Mouse (Mus musculus): ENCODE data around the gene Irs2.

Irs2 gene

DNA sequence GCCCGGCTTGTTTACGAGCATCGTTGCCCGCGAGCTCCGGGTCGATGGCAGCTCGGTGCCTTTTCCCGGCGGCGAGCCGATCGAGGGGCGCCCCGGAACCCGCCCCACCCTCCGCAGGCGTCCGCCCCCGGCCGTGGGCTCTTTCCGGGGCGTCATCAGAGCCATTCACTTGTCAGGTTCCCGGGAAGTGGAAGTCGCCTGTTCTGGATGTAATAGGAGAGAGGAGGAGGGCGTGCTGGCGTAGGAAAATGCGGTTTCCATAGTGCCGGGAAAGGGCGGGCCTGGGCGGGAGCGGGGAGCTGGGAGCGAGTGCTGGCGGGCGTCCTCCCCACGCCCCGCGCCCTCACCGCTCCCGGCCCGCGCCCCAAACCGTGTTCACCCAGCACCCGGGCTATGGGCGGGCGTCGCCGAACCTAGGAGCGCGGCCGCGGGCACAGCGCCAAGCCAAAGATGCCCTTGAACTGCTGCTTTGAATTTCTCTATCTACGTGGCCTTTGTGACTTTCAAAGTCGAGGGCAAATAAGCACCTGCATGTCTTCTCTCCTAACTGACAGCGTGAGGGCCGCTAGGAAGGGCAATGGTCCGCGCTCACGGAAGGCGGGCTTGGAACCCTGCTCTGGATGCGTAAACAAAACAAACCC is 1.3 kb upstream of the Irs2 start:
- DNase-seq (ENCODE audit: low spot score) = no peak

- peak; percentile 94 for DNase-seq (ENCODE audit: low spot score)
Observed at GRCm38 (mm10) chr8:11008842-11009420, 673 bp upstream of the Irs2 start.

DNA sequence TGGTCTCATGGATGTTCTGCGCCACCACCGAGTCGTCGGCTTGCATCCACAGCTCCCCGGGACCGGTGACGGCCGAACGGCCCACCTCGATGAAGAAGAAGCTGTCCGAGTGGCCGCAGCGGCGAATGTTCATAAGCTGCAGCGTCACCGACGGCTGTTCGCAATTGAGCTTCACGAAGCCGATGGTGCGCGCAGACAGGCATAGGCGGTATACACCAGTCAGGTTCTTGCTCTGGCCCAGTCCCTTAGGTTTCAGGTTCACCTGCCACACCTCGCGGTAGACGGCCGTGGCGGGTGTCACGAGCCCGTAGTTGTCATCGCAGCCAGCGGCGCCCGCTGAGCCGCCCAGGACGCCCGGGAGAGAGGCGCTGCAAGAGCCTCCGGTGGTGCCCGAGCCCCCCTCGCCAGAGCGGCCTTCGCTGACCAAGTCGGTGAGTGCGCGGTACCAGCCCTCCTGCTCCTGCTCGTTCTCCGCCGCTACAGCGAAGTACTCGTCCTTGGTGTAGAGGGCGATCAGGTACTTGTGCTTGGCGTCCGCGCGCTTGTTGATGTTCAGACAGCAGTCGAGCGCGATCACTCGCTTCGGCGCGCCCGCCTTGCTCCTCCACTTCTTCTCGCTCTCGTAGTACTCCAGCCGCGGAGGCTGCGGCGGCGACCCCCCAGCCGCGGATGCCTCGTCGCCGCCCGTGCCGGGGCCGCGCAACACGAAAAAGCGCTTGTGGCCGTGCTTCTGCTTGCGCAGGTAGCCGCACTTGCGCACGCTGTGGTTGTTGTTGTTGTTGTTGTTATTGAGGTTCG is 478 bp downstream of the Irs2 start:
- no peak for DNase-seq (ENCODE audit: low spot score)

GRCm38 (mm10) chr8:11007001-11007580 is 1.2 kb downstream of the Irs2 start:
- DNase-seq (ENCODE audit: low spot score) = peak; percentile 77

DNA sequence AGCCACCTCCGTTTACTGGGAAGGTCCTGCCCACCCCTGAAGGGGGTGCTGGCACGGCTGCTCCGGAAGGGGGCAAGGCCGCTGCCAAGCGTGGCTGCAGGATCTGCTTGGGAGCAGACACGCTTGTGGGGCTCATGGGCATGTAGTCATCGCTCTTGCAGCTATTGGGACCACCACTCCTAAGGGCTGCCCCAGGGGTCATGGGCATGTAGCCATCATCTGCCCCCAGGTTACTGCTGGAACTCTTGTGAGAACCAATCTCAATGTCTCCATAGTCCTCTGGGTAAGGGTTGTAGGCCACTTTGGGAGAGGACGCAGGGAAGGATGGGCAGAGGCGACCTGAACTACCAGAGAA is 2.0 kb downstream of the Irs2 start:
- DNase-seq (ENCODE audit: low spot score) = no peak

- no peak for DNase-seq (ENCODE audit: low spot score)
Observed at GRCm38 (mm10) chr8:11005460-11006275, 2.6 kb downstream of the Irs2 start.

GRCm38 (mm10) chr8:11004781-11005459 is 3.3 kb downstream of the Irs2 start:
- DNase-seq (ENCODE audit: low spot score) = no peak

GRCm38 (mm10) chr8:11003917-11004470 is 4.3 kb downstream of the Irs2 start:
- DNase-seq (ENCODE audit: low spot score) = no peak

DNA sequence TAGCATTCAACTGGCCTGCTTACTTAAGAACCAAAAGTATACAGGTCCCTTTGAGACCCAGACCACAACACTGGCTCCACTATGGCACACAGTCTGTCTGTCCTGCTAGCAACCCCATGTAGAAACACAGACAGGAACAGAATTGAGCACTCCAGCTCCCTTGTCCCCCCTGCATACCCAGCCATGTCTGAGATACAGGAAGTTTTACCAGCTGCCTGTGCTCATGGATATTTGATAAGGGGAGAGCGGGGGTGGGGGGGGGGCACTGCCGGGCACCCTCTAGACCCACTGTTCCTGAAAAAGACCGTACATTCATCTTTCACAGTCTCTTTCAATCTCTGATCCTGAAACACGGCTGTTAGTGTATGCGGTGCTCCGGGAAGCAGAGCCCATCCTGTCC is 5.0 kb downstream of the Irs2 start:
- DNase-seq (ENCODE audit: low spot score) = no peak

- DNase-seq (ENCODE audit: low spot score) = no peak
Observed at GRCm38 (mm10) chr8:11002816-11003215, 5.4 kb downstream of the Irs2 start.

GRCm38 (mm10) chr8:11001062-11001549 is 7.2 kb downstream of the Irs2 start:
- DNase-seq (ENCODE audit: low spot score) = no peak

GRCm38 (mm10) chr8:10999538-10999937 is 8.7 kb downstream of the Irs2 start:
- DNase-seq (ENCODE audit: low spot score) = no peak

- DNase-seq (ENCODE audit: low spot score) = no peak
Observed at GRCm38 (mm10) chr8:10996247-10996646, 12.0 kb downstream of the Irs2 start.

- DNase-seq (ENCODE audit: low spot score) = no peak
Observed at GRCm38 (mm10) chr8:10995756-10996155, 12.5 kb downstream of the Irs2 start.

DNA sequence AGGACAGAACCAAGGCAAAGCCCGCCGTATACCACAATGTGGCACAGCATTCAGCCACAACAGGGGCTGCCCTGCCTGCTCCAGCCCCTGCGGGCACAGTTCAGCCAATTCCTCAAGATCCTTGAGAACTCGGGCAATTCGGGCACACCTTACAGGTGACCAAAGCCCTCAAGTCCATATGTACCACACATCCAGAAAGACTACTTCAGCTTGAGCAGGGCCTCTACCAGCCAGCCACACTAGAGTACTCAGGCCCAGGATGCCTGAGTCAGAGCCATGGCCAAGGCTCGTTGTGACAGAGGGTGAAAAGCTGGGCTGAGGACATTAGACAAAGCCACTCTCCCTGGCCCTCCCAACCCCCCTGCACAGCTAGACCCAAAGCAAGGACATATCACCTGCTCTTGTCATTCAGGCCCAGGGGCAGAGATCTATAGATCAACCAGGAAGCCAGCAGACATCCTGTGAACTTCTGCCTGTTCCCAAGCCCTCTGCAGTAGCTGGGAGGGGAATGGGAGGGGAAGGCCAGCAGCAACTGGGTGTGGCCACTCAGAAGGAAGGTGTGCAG is 13.8 kb downstream of the Irs2 start:
- DNase-seq (ENCODE audit: low spot score) = no peak

DNA sequence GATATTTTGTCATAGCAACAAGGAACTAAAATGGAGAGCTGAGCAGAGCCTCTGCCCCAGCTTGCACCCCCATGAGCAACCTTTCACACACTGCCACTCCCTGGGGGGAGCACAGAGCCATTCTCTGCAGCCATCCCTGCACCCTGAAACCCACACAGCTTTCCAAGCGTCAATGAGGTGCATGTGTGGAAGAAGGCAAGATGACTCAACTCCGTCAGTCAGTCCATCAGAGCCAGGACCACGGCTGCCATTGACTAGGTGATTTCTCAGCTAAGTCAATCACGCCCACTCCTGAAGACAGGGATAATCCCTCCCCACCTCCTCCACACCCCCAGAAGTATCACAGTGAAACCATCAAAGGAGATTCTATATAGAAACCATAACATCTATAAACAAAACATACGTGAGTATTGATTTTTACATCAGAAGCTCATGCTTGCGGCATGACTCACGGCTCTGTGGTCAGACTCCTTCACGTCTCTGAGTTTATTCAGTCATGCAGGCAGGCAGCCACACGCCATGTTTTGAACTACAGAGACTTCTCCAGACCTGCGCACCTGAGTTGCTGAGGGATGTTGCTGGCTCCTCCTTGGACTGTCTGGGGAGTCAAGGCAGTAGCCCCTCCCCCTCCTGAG is 14.6 kb downstream of the Irs2 start:
- no peak for DNase-seq (ENCODE audit: low spot score)

GRCm38 (mm10) chr8:10992081-10992480 is 16.2 kb downstream of the Irs2 start:
- no peak for DNase-seq (ENCODE audit: low spot score)

- no peak for DNase-seq (ENCODE audit: low spot score)
Observed at GRCm38 (mm10) chr8:10991323-10991722, 16.9 kb downstream of the Irs2 start.

- DNase-seq (ENCODE audit: low spot score) = no peak
Observed at GRCm38 (mm10) chr8:10990421-10991110, 17.7 kb downstream of the Irs2 start.

DNA sequence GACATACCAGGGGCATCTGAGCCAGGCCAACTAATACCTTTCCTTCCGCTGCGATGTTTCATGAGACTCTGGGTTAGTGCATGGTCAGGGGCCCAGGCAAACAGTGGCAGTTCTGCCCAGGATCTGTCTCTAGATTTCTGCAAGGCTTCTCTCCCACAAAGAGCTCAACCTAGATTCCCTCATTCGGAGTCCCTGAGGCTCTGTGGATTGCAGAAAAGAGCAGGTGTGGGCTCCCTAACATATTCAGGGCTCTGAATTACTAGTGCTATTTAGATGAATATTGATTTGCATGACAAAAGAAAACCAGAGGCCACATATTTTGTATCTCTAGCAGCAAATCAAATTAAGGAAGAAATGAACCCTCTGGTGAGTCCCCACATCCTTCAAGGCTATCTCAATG is 18.3 kb downstream of the Irs2 start:
- DNase-seq (ENCODE audit: low spot score) = no peak
